Mouse (Mus musculus) E14TG2a.4 (cell line): ENCODE measurements at regions not wholly inside any gene's neighbourhood (a gene's known extent, or its start where the extent isn't known, plus 50 kb on each side); places are given as distances from the start of the nearest gene placed in this dataset.

Source experiments
- CTCF ChIP-seq: conservative IDR thresholded peaks from 2 replicates; pipeline ENCODE4 v1.5.1; 2014; ENCODE audit warnings: low read length
- NANOG ChIP-seq: IDR thresholded peaks from 2 replicates; pipeline ENCODE4 v1.6.1; 2014; ENCODE audit warnings: borderline replicate concordance, low read length, mixed read lengths

DNA sequence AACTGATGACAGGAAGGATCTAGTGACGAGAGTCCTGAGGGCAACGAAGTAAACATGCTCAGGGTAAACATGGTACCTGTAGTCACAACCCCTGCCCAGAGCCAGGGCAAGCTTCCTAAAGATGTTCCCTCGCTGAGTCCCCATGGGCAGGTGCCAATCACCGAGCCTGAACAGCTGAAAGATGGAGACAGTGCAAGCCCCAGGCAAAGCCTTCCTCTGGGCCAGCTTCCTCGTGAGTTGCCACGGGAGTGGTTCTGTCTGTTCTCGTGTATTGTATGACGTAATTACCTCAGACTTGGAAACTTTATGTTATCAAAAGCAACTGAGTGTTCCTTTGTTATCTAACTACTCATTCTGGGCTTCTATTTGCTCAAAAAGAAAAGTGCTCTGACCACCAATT, 147.4 kb downstream of the Ifng start:
- TF ChIP-seq CTCF: no peak
- no peak for TF ChIP-seq NANOG
